Mouse (Mus musculus) myocyte (in vitro differentiated cells): ENCODE results near the gene Oser1.

Experiments used
- CEBPB ChIP-seq: IDR thresholded peaks from 2 replicates; pipeline ENCODE4 v1.6.1; 2011; ENCODE audit warnings: mild to moderate bottlenecking, moderate library complexity; ENCODE audit not compliant: poor library complexity, insufficient read depth, severe bottlenecking
- E2F4 ChIP-seq: IDR thresholded peaks from one replicate; pipeline ENCODE4 v1.6.1; 2011; ENCODE audit warnings: mild to moderate bottlenecking, control low read depth, moderate library complexity; ENCODE audit not compliant: insufficient read depth
- MAX ChIP-seq: IDR thresholded peaks from one replicate; pipeline ENCODE4 v1.6.1; 2011; ENCODE audit warnings: low read depth, mild to moderate bottlenecking, control low read depth
- MYOD1 ChIP-seq, 3 experiments: IDR thresholded peaks; one replicate each; pipeline ENCODE4 v1.6.1; 2011; ENCODE audit warnings: control low read depth in 2 of 3, low read depth in 2 of 3, mild to moderate bottlenecking in 2 of 3, moderate library complexity in 1 of 3; ENCODE audit not compliant: insufficient read length in 2 of 3, control insufficient read depth in 1 of 3
- MYOG ChIP-seq, 3 experiments: IDR thresholded peaks; one replicate each; pipeline ENCODE4 v1.6.1; 2011; ENCODE audit warnings: control low read depth in 2 of 3, low read depth in 2 of 3, mild to moderate bottlenecking in 2 of 3; ENCODE audit not compliant: insufficient read length in 2 of 3, control insufficient read depth in 1 of 3, insufficient read depth in 1 of 3
- POLR2A ChIP-seq: IDR thresholded peaks from one replicate; pipeline ENCODE4 v1.6.1; 2011; ENCODE audit warnings: low read depth, mild to moderate bottlenecking, control low read depth, moderate library complexity; ENCODE audit not compliant: insufficient read length
- POLR2AphosphoS2 ChIP-seq: IDR thresholded peaks from one replicate; pipeline ENCODE4 v1.6.1; 2011; ENCODE audit warnings: low read depth, control low read depth; ENCODE audit not compliant: insufficient read length
- REST ChIP-seq: IDR thresholded peaks from one replicate; pipeline ENCODE4 v1.6.1; 2011; ENCODE audit warnings: mild to moderate bottlenecking, control low read depth, moderate library complexity; ENCODE audit not compliant: insufficient read depth, insufficient read length
- TCF12 ChIP-seq: IDR thresholded peaks from one replicate; pipeline ENCODE4 v1.6.1; 2011; ENCODE audit warnings: mild to moderate bottlenecking, control low read depth; ENCODE audit not compliant: poor library complexity, insufficient read depth, severe bottlenecking
- TCF3 ChIP-seq: IDR thresholded peaks from one replicate; pipeline ENCODE4 v1.6.1; 2011; ENCODE audit warnings: low read depth, control low read depth; ENCODE audit not compliant: insufficient read length
- USF1 ChIP-seq: IDR thresholded peaks from one replicate; pipeline ENCODE4 v1.6.1; 2011; ENCODE audit warnings: low read depth, mild to moderate bottlenecking, control low read depth, moderate library complexity

DNA sequence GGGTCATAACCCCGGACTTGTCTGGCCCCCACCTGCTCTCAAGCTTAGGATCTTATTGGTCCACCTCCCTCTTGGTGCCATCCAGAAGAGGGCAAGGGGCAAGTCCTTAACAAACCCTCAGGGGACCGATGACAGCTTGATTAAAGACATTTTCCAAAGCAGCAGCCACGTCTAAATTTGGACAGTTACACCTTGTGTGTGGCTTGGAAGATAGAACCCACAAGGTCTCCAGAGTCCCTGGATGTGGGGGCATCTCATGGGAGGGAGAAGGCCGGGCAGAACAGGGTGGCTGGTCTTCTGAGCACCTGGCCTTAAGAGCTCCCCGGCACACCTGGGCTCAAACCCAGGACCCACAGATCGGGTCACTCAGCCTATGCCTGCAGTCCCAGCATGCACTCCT is 30.5 kb downstream of the Oser1 start:
- no peak for TF ChIP-seq REST
- TF ChIP-seq POLR2A = no peak
- TF ChIP-seq USF1 = no peak
- no peak for TF ChIP-seq MYOD1 (IDR thresholded peaks at IDR 0.05; ENCODE audit: control insufficient read depth in 1 of 3, insufficient read length in 2 of 3, low read depth in 2 of 3)
- no peak for TF ChIP-seq TCF12
- no peak for TF ChIP-seq MAX
- TF ChIP-seq POLR2AphosphoS2 = no peak
- peak in 1 of 3 experiments; percentile 7 for TF ChIP-seq MYOG (IDR thresholded peaks at IDR 0.05; ENCODE audit: control insufficient read depth in 1 of 3, insufficient read depth in 1 of 3, insufficient read length in 2 of 3, low read depth in 2 of 3)
- TF ChIP-seq CEBPB = no peak
- TF ChIP-seq TCF3 = no peak
- no peak for TF ChIP-seq E2F4
